8 mouse cellular contexts compared by ENCODE assay signal in the genomic region with DNA sequence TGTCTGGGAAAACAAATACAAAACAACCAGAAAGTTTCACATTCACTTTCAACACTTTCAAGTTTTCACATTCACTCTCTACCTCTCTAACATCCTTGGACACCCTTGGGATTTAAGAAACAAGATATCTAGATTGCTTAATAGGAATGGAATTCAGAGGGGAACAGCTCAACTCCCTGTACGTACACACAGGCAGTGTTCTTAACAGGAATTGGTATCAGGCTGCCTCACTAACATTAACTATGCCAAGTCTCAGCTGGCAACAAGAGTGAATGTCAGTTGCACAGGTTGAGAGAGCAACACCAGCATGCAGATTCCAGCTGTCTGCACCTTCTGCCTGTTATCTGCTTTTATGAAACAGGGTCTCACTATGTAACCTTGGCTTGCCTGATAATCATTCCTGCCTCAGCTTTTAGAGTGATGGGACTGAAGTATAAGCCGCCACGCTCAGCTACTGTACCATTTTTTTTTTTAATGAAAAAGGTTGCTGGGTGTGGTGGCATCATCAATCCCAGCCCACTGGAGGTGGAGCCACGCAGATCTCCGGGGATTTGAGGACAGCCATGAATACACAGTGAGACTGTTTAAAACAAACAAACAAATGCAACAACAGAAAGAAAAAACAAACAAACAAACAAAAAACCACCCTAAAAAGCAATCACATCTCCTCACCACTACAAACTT. TPM values are rescaled to one million over a fixed set of nuclear protein-coding genes. Genes with fewer than 3 reads are reported as not detected.
DNase-seq lines count a peak whose midpoint lies in the region; ATAC-seq and TF ChIP-seq lines count a peak whose summit lies in the region.

No protein-coding gene starts in this region.

- no peaks in the 10 kb centered on the region for H3K9me3 ChIP-seq in intestine, embryonic 15.5 days
- H3K9me3 ChIP-seq in intestine, embryonic 16.5 days (ENCODE audit: control insufficient read depth, low read length) = no peaks in the 10 kb centered on the region
- H3K9me3 ChIP-seq in ES-Bruce4 (replicated peaks; ENCODE audit: control insufficient read depth, insufficient read depth, low read length, poor library complexity, severe bottlenecking) = no peaks in the 10 kb centered on the region
- no peaks in the 10 kb centered on the region for H3K9me3 ChIP-seq in erythroblast, embryonic 14.5 days (ENCODE audit: control insufficient read depth, low read length)

- no peak for TF ChIP-seq CTCF in ES-Bruce4 (IDR thresholded peaks at IDR 0.05; ENCODE audit: low read depth, low read length)
- no peak for TF ChIP-seq CTCF in liver, adult 2 months (IDR thresholded peaks at IDR 0.05; ENCODE audit: low read depth, low read length)

- no peak overlapping the region for H3K27ac ChIP-seq in intestine, embryonic 15.5 days
- H3K27ac ChIP-seq in intestine, embryonic 16.5 days (ENCODE audit: low read length) = no peak overlapping the region
- no peak overlapping the region for H3K27ac ChIP-seq in ES-Bruce4 (ENCODE audit: insufficient read depth, low read length)
- H3K27ac ChIP-seq in liver, adult 2 months (replicated peaks; ENCODE audit: insufficient read depth, low read depth, low read length) = 0 out of 2 replicates have a peak overlapping the region, but pooled peaks have one; percentile 2

- H3K79me2 ChIP-seq in liver, adult 2 months (ENCODE audit: control insufficient read depth, insufficient read depth, low read length) = peaks cover 23% of the 10 kb centered on the region

- no peak overlapping the region for H3K4me3 ChIP-seq in intestine, embryonic 15.5 days (replicated peaks)
- H3K4me3 ChIP-seq in intestine, embryonic 16.5 days (ENCODE audit: low read length) = no peak overlapping the region; the same call in 1 of the 2 replicates
- H3K4me3 ChIP-seq in ES-Bruce4 (ENCODE audit: low read depth, low read length) = no peak overlapping the region
- H3K4me3 ChIP-seq in erythroblast, embryonic 14.5 days (replicated peaks) = peak overlapping the region; percentile 97
- H3K4me3 ChIP-seq in liver, adult 2 months (ENCODE audit: insufficient read depth, low read depth, low read length) = no peak overlapping the region

- peak overlapping the region; percentile 70; the same call in 1 of the 2 replicates for H3K4me2 ChIP-seq in intestine, embryonic 15.5 days (replicated peaks)
- H3K4me2 ChIP-seq in intestine, embryonic 16.5 days (ENCODE audit: low read depth, low read length) = no peak overlapping the region; the same call in 1 of the 2 replicates

- no peak for TF ChIP-seq POLR2A in ES-Bruce4 (IDR thresholded peaks at IDR 0.05; ENCODE audit: insufficient read depth, low read length)
- TF ChIP-seq POLR2A in liver, adult 2 months (IDR thresholded peaks at IDR 0.05; ENCODE audit: extremely low read depth, insufficient read depth, low read length) = no peak

- H3K4me1 ChIP-seq in intestine, embryonic 15.5 days (replicated peaks) = peaks cover 11% of the 10 kb centered on the region; the same call in 1 of the 2 replicates
- peaks cover 12% of the 10 kb centered on the region for H3K4me1 ChIP-seq in intestine, embryonic 16.5 days (ENCODE audit: control insufficient read depth, insufficient read depth, low read length)
- no peaks in the 10 kb centered on the region for H3K4me1 ChIP-seq in ES-Bruce4 (ENCODE audit: control insufficient read depth, insufficient read depth, low read length)
- peaks cover 43% of the 10 kb centered on the region for H3K4me1 ChIP-seq in erythroblast, embryonic 14.5 days (ENCODE audit: control insufficient read depth)
- peaks cover 17% of the 10 kb centered on the region for H3K4me1 ChIP-seq in liver, adult 2 months (ENCODE audit: control insufficient read depth, insufficient read depth, low read length)

- no peaks in the 10 kb centered on the region for H3K27me3 ChIP-seq in intestine, embryonic 15.5 days (replicated peaks)
- no peaks in the 10 kb centered on the region for H3K27me3 ChIP-seq in intestine, embryonic 16.5 days (replicated peaks; ENCODE audit: control insufficient read depth, insufficient read depth, low read length)
- no peaks in the 10 kb centered on the region for H3K27me3 ChIP-seq in ES-Bruce4 (ENCODE audit: control insufficient read depth, insufficient read depth, low read length, poor library complexity, severe bottlenecking)
- H3K27me3 ChIP-seq in erythroblast, embryonic 14.5 days (ENCODE audit: control insufficient read depth) = no peaks in the 10 kb centered on the region
- no peaks in the 10 kb centered on the region for H3K27me3 ChIP-seq in liver, adult 2 months (ENCODE audit: control insufficient read depth, insufficient read depth, low read length)

- 60% methylated on average over 5 of the region's 5 CpGs for WGBS in intestine, embryonic 15.5 days
- 52% methylated on average over 5 of the region's 5 CpGs for WGBS in intestine, embryonic 16.5 days
- WGBS in liver, adult 2 months = 24% methylated on average over 5 of the region's 5 CpGs

- no peak for ATAC-seq in intestine, embryonic 15.5 days
- no peak for ATAC-seq in intestine, embryonic 16.5 days

- TF ChIP-seq EP300 in ES-Bruce4 (IDR thresholded peaks at IDR 0.05; ENCODE audit: insufficient read depth, low read depth, low read length) = no peak

- DNase-seq in liver, adult 2 months (ENCODE audit: extremely low read depth, low read depth, low spot score) = peak; percentile 61
- no peak for DNase-seq in T-cell, adult 2 months (ENCODE audit: low spot score)
- no peak for DNase-seq in right cerebral cortex, adult 2 months (ENCODE audit: low spot score in 2 of 2)
- no peak for DNase-seq in yolk sac, embryonic 10.5 days (ENCODE audit: low spot score)

- peaks cover 4% of the 10 kb centered on the region; the same call in 1 of the 2 replicates for H3K36me3 ChIP-seq in intestine, embryonic 15.5 days
- no peaks in the 10 kb centered on the region for H3K36me3 ChIP-seq in intestine, embryonic 16.5 days (ENCODE audit: control insufficient read depth, insufficient read depth, low read length)
- H3K36me3 ChIP-seq in ES-Bruce4 (ENCODE audit: control insufficient read depth, insufficient read depth, low read length, poor library complexity, severe bottlenecking) = peaks cover 21% of the 10 kb centered on the region
- peaks cover 36% of the 10 kb centered on the region for H3K36me3 ChIP-seq in erythroblast, embryonic 14.5 days (ENCODE audit: control insufficient read depth)
- peaks cover 14% of the 10 kb centered on the region for H3K36me3 ChIP-seq in liver, adult 2 months (ENCODE audit: control insufficient read depth, insufficient read depth, low read length)

- no peak overlapping the region for H3K9ac ChIP-seq in intestine, embryonic 15.5 days
- no peak overlapping the region for H3K9ac ChIP-seq in intestine, embryonic 16.5 days (ENCODE audit: low read depth, low read length)
- 0 out of 2 replicates have a peak overlapping the region, but pooled peaks have one; percentile 74 for H3K9ac ChIP-seq in ES-Bruce4 (ENCODE audit: low read depth, poor library complexity, severe bottlenecking)
- H3K9ac ChIP-seq in liver, adult 2 months (ENCODE audit: low read depth, low read length) = peak overlapping the region; percentile 18; the same call in 1 of the 2 replicates

RNA-seq across cellular contexts. Expression of a gene that starts 4.4 kb away (rescaled TPM):
- polyA plus RNA-seq in intestine, embryonic 15.5 days (2015; fragmentation: Nextera tagmentation; extraction: Ambion mirVana) = 85.0 and 91.2 TPM in 2 replicates
- polyA plus RNA-seq in intestine, embryonic 16.5 days (2015; fragmentation: Nextera tagmentation; extraction: Ambion mirVana) = 94.2 and 95.9 TPM in 2 replicates
- 60.9 and 67.3 TPM in 2 replicates for polyA plus RNA-seq in ES-Bruce4 (2011; ENCODE audit: insufficient read depth, insufficient read length, low read depth, missing spikeins)
- 1.7 and 2.1 TPM in 2 replicates for polyA plus RNA-seq in erythroblast, embryonic 14.5 days (2012)
- 43.6 and 49.8 TPM in 2 replicates for total RNA-seq in liver, adult 2 months (2014; rRNA removed)
- polyA plus RNA-seq in liver, adult 2 months (2012; rRNA removed) = 17.5 and 18.2 TPM in 2 replicates

RNA-seq across cellular contexts. Expression of a gene that starts 42.6 kb away (rescaled TPM):
- 39.3 and 45.8 TPM in 2 replicates for polyA plus RNA-seq in intestine, embryonic 15.5 days (2015; fragmentation: Nextera tagmentation; extraction: Ambion mirVana)
- 34.1 and 37.6 TPM in 2 replicates for polyA plus RNA-seq in intestine, embryonic 16.5 days (2015; fragmentation: Nextera tagmentation; extraction: Ambion mirVana)
- 166 and 182 TPM in 2 replicates for polyA plus RNA-seq in ES-Bruce4 (2011; ENCODE audit: insufficient read depth, insufficient read length, low read depth, missing spikeins)
- 1.8 and 2.1 TPM in 2 replicates for polyA plus RNA-seq in erythroblast, embryonic 14.5 days (2012)
- total RNA-seq in liver, adult 2 months (2014; rRNA removed) = 0.18 and 0.87 TPM in 2 replicates
- 0.02 and 0.10 TPM in 2 replicates for polyA plus RNA-seq in liver, adult 2 months (2012; rRNA removed)

RNA-seq across cellular contexts. Expression of a gene that starts 42.9 kb away (rescaled TPM):
- 140 and 163 TPM in 2 replicates for polyA plus RNA-seq in intestine, embryonic 15.5 days (2015; fragmentation: Nextera tagmentation; extraction: Ambion mirVana)
- polyA plus RNA-seq in intestine, embryonic 16.5 days (2015; fragmentation: Nextera tagmentation; extraction: Ambion mirVana) = 119 and 130 TPM in 2 replicates
- 194 and 199 TPM in 2 replicates for polyA plus RNA-seq in ES-Bruce4 (2011; ENCODE audit: insufficient read depth, insufficient read length, low read depth, missing spikeins)
- polyA plus RNA-seq in erythroblast, embryonic 14.5 days (2012) = 3.7 and 4.6 TPM in 2 replicates
- 31.6 and 34.9 TPM in 2 replicates for total RNA-seq in liver, adult 2 months (2014; rRNA removed)
- 11.6 and 17.7 TPM in 2 replicates for polyA plus RNA-seq in liver, adult 2 months (2012; rRNA removed)

Comparison
In these comparisons a context has a peak if more than half of its experiments do, and no peak if none do; other contexts are left out.
1. H3K9ac ChIP-seq: peak in ES-Bruce4 (single experiment) and liver, adult 2 months (single experiment); none in intestine, embryonic 15.5 days (single experiment) and intestine, embryonic 16.5 days (single experiment).
2. RNA of a gene that starts 42.6 kb away (polyA plus RNA-seq): 166 to 182 TPM in ES-Bruce4, 39.3 to 45.8 TPM in intestine, embryonic 15.5 days and 34.1 to 37.6 TPM in intestine, embryonic 16.5 days; 1.8 to 2.1 TPM in erythroblast, embryonic 14.5 days and 0.02 to 0.10 TPM in liver, adult 2 months; every median in the first group is over 10 times any median in the second.